Mouse (Mus musculus) layer of hippocampus, adult 8-10 months (tissue): ENCODE data around the gene Ksr1. TPM values are rescaled to one million over a fixed set of nuclear protein-coding genes. Genes with fewer than 3 reads are reported as not detected.

Experiments
- DNase-seq, 2 experiments: peaks; one replicate each; pipeline ENCODE4 v3.0.0; 2022; ENCODE audit warnings: low spot score in 2 of 2
- total RNA-seq, 4 experiments: library from RNA; stranded (reverse); gene quantifications; 2 replicates each; pipeline ENCODE4 v1.2.4; 2022

The Ksr1 gene
- total RNA-seq, 4 experiments from 2014 or later = 138 to 198 (median 174) TPM

DNA sequence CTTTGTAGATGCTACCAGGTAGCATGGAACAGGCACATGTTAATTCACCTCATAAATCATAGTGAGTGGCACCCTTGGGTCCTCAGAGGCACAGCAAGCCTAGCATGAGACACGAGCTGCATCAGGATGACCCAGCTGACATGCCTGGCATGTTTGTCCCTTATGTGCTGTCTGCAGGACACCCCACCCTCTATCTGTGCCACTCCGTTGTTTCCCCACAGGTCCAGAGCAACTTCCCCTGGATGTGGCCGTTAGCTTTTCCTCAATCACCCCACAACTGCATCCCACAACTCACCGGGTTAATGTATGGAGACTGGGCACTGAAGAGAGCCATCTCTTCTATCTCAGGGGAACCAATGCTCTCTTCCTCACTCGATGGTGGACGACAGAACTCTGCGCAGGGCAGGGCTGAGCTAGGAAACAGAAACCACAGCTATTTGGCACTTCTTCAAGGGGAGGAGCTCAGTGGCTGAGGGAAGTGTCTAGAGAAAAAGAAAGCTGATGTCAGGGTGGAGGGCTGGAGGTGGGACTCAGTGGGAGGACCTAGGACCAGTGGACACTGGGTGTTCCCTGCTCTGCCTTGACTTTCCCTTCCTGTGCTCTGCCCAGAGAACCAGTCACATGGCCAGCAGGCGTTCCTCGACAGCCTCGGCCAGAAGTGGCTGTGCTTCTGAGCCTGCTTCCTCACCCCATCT, 161.6 kb downstream of the Ksr1 start, which contains the start of gene Lgals9:
Lgals9 (minus strand) TSS at position 464 of the 695 bp plus-strand sequence.
- no peak for DNase-seq

DNA sequence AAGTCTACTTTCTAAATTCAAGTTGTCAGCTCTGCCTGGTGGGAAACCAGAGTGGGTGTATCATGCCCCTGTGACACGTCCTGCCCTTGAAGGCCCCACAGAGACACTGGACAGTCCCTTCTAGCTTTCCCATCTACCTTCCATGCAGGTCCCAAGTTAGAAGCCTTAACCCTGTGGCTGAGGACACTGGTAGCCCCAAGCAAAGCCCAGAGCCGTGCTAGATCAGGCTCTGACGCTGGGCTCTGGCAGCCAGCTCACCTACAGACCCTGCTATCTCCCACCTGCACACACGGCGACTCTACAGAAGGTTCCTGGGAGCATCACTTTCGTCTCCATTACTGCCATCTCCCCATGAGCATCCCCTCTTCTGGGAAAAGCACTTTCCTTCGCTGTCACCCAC, 162.7 kb downstream of the Ksr1 start:
- DNase-seq = no peak

DNA sequence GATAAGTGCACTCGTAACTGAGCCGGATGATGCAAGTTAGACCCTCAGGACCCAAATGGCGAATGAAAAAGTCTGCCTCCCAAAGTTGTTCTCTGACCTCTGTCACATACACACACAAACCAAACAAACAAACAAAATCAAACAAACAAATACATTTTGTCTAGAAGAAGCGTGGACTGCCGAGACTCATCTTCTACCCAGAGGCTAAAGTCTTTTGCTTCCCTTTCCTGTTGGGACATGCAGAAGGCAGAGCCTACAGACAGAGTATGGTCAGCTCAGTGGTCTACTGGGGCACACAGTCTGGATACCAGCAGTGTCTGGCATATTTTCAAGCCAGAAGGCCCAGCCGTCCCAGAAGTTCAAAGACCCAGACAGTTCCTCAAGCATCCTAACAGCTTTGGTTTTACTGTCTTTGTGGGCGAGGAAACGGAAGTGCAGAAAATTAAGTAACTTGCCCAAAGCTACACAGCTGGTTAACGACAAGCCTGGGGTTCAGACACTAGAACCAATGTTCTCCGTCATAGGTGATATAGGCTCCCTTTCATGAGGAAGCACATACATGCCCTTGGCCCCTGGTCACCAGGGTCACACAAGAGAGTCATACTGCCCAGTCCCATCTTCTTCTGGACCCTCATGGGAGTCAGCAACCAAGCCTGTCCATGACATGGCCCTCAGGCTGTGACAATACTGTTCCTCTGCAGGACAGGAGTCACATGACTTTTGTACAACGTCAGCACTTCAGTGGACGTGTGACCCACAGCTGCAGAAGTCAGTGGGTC, 163.5 kb downstream of the Ksr1 start:
- DNase-seq = no peak

DNA sequence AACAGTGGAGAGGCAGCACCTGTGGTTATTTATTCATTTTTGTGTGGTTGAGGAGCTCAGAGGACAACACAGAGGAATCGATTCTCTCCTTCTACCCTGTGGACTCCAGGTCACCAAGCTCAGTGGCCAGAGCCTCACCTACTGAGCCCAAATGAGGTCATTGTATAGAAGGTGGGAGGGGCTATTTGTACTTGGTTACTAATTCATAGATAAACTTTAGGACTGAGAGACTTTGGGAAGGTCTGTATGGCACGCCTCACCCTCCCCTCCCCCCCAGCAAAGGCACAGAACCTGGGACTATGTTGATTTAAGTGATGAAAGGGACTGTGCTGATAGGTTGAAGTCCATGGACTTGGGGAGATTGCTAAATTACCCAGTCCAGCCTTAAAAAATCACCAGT, 164.2 kb downstream of the Ksr1 start:
- DNase-seq = no peak

DNA sequence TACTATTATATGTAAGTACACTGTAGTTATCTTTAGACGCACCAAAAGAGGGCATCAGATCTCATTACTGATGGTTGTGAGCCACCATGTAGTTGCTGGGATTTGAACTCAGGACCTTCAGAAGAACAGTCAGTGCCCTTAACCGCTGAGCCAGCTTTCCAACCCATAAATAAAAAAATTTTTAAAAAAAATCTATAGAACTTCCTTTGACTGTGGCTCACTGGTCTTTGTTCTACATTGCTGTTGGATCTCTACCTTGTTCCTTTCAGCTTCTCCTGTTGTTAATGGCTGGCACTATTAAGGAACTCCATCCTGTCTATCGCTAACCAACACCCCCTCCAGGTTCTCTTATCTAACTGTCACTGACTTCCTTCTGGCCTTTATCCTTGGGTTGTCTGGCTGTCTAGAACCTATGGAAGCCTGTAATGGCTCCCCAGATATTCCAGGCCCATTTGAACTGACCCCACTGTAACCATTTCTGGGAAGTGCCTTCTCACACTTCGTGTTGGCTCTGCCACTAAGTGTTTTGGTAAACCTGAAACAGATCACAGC, 166.0 kb downstream of the Ksr1 start:
- no peak for DNase-seq

DNA sequence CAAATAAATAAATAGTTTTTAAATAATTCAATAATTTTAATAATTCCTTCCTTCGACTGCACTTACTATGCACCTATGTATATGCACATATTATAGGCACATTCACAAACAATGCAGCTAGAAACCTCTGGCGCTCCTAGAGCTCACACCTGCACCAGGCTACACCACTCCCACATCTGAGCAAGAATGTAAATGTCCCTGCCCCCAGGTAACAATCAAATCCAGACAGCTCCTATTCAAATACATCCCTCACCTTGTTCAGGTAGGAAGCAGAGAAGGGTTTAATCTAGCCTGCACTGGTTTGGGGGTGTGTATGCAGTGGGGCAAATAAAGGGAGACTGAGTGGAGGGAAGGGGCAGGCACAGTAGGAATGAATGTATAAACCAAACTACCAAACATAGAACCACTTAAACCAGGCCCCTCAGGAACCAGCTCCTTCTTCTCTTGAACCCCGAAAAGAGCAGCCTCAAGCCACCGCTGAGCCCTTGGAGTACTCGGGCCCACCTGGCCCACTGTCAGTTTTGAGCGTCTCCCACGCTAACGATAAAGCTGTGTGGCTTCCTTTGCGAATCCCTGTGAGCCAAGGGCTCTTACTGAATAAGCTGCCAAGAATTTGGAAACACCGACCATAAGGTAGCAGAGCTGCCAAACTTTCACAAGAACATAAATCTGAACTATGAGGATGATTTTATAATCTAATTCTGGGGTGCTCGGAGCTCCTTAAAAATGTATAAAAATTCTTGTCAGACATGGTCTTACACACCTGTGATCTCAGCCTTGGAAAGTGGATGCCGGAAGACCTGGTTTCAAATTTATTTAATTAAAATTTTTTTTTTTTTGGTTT, 167.8 kb downstream of the Ksr1 start:
- DNase-seq = no peak

DNA sequence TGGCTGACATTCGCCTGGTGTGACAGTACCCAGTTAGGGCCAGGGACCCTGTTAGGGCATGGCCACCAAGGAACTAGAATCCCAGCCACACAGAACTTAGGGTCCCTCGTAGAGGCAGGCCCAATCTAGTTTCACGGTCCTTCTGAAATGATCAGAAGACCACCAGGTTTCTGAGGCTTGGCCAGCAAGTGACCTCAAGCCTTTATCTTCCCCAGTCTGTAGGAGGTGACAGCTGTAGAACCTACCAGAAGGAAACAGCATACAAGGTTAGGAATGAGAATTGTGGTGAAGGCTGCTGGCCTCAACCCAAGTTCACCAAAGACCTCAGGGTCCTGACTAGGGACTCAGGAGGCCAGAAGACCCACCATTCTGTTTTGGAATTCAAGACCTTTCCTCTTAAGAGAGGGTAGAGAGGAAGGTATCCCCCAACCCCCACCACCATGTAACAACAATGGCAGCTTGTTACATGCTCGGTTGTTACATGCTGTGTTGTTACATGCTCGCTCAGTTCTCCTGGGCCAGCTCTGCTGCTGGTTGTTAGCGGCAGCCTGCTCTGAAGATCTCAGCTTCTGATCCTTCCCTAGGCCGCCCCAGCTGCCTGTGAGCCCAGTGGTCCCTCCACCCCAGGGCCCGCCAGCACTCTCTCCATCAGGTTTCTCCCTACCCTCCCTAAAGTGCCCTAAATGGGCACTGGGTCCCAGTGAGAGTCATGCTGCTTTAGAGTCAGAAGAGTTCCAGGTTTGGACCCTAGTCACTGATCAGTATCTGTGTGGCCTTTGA, 169.3 kb downstream of the Ksr1 start:
- no peak for DNase-seq

DNA sequence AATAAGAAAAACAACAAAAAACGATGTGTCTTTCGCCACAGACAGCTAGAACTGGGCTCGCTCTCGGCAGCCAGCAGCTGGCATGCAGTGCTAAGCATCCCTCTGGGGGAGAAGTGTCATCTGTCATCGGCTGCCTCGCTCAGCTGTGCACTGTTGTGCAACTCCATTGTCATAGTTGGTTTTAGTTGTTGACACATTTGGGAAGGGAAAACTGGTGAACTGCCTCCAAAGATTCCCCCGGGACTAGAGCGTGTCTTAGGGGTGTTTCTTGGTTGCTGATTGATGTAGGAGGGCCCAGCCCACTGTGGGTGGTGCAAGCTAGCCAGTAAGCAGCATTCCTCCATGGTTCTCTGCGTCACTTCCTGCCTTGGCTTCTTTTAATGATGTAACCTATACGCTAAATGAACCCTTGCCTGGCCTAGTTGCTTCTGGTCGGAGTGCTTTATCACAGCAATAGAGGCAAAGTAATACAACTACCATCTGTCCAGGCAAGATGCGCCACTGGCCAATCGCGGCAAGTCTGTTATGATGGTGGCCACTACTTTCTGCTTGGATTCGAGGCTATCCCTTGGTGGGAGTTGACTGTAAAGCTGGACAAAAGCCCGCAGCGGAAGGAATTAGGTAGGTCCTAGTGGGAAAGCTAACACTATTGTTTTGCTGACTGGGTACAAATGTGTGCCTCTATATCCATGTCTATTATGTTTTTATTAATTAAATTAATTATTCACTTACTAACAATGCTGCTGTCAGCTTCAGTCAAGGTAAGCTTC, 172.6 kb downstream of the Ksr1 start:
- DNase-seq = peak; percentile 30 to 33

DNA sequence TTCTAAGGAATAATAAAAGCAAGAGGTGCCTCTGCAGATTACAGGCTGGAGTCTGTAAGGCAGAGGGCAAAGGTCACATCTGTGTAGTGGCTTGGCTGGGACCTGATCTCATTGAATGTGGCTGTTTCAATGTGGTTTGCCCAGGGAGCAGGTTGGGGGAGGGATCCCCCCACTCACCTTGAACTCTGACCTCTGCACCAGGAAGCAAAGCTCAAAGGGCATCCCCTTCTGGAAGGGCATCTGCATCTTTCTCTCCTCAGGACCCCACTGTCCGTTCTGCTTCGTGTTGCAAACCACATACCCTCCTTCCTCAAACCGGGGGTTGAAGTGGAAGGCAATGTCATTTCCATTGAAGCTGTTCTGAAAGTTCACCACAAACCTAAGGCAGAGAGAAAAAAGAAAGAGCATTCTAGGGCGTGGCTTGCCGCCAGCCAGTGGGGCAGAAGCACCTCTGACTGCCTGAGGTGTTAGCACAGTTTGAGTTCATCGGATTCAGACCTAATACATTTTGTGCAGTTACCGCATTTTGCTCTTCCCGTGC, 173.3 kb downstream of the Ksr1 start:
- no peak for DNase-seq

DNA sequence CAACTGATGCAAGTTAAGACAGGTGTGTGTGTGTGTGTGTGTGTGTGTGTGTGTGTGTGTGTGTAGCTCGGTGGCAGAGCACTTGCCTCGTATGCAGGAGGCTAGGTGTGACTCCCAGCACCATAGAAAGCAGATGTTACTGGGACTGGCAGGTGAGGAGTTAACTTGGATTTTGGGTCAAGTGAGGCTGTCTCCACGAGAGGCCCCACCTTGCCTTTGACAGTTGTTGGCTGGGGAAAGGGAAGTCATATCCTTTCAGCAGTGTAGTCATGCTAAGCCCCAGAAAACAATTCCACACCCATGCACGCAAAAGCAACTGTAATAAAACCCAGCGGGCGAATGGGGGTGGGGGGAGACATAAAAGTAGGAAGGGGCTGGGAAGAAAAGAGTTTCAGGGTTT, 173.9 kb downstream of the Ksr1 start:
- no peak for DNase-seq

DNA sequence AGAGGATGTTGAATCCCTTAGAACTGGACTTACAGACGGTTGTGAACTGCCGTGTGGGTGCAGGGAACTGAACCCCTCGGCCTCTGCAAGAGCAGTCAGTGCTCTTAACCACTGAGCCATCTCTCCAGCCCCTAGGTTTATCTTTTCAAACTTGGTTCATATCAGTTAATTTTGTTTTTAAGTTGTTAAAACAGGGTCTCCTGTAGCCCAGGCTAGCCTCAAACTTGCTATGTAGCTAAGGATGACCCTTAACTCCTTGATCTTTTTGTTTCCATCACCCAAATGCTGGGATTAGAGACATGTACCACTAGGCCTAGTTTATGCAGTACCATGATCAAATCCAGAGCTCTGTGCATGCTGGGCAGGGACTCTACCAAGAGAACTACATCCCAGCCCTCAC, 174.5 kb downstream of the Ksr1 start:
- DNase-seq = no peak

DNA sequence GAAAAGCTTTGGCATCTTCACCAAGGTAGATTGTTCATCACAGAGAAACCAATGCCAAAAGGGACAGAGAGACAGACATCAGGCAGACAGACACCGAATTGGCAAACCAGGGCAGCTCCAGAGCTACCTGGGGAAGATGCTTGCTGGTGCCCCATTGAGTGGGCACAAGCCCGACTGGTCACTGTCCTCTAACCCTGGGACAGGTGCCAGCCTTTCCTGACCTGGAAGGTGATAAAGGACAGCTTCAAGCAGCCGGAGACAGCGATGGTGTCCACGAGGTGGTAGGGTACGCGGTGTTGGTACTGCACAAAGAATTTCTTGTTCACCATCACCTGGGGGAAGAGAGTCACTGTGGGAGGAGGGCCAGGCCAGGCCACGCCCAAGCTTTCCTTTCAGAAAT, 175.1 kb downstream of the Ksr1 start:
- DNase-seq = no peak

DNA sequence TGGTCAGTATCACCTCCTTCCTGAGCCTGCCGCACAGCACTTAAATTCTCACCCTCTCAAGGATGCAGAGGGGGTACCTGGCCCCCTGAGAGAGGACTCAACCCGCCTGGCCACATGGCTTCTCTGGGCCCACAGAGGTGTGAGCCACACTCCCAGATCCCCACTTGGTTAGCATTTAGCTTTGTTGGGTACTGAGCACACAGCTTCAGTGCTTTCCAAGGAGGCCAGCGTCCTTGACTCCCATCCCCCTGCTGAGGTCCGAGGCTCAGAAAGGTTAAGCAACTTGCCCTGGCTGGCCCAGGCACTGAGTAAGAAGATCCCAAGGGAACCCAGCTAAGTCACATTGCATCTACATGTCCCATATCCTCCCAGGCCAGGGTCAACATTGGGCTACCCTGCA, 178.1 kb downstream of the Ksr1 start:
- DNase-seq = no peak

DNA sequence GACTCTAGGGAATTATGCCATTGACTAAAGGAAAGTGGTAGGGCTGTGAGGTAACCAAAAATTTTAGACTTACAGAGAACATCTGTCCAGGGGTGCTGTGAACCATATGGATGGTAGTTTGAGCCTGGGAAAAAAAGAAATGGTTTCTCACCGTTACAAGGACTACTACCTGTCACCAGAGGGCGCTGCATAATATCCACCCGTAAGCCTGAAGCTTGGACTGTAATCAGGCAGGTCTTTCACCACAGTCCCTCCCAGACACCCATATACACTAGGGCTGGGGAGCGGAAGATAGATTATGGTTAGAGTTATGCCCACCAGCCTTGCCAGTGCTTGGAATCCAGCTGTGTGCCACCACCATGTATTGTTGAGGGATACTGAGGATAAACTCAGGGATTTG, 178.8 kb downstream of the Ksr1 start:
- peak in 1 of 2 experiments; percentile 39 for DNase-seq

Other genes with a start within 250 kb of the Ksr1 start
- under 1 TPM; 0.18 to 0.49 (median 0.40) TPM for gene Nos2, start 225.6 kb downstream of the Ksr1 start, total RNA-seq
- 10 to 100 TPM in 2 of 4 experiments, 1 to 10 TPM in 2; 3.7 to 18.7 (median 8.7) TPM for gene Lgals9, start 161.5 kb downstream of the Ksr1 start, total RNA-seq
- gene Wsb1, start 108.3 kb upstream of the Ksr1 start, total RNA-seq = 100 to 1,000 TPM in 2 of 4 experiments, 10 to 100 TPM in 2; 83.5 to 104 (median 100.0) TPM
- 1 to 10 TPM in 1 of 4 experiments, under 1 TPM in 2, not detected in 1; 0.48 to 1.2 (median 0.74) TPM for gene Gm9964, start 150.5 kb upstream of the Ksr1 start, total RNA-seq
- gene Nf1, start 193.3 kb upstream of the Ksr1 start, total RNA-seq = 100 to 1,000 TPM; 102 to 124 (median 114) TPM